Mouse (Mus musculus): ENCODE measurements around the gene Hipk4. TPM values are rescaled to one million over a fixed set of nuclear protein-coding genes. Genes with fewer than 3 reads are reported as not detected.

Gene Hipk4
- polyA plus RNA-seq, 1 experiment from 2014 or later: 0.10 TPM

DNA sequence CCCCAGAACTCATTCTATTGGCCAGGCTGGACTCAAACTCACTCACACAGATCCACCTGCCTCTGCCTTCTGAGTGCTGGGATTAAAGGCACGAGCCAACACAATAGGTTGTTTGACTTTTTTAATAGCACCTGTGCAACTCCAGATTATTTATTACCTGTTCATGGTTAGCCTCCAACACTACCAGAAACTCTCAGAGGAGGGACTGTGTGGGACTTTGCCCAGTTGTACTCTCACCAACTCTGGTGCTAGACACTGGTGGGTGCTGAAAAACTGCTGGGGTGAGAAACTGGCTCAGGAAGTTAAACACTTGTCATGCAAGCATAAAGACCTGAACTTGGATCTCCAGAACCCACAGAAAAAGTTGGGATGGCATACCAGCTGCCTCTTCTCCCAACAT, 43.3 kb upstream of the Hipk4 start:
- 46% methylated on average over 1 of the region's 1 CpGs for WGBS

DNA sequence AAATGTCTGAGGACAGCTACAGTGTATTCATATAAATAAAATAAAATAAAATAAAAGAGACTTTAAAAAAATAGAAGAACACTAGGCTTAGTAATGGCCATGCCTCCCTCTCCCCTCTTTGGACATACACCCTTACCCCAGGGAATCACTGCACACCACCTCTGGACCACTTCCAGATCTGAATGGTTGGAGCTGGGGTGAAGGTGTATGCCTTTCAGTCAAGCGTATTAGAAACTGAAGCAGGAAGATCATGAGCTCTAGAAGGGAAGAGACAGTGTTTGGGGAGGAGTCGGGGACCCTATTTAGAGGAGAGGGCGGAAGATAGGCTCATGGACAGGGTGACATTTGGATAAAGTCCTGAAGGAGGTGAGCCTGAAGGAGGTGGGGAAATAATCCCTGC, 42.6 kb upstream of the Hipk4 start:
- H3K4me1 ChIP-seq (replicated peaks; ENCODE audit: control insufficient read depth, insufficient read depth, low read length): peaks cover 10% of the 10 kb centered on the region; the same call in 1 of the 2 replicates
- 35% methylated on average over 3 of the region's 3 CpGs for WGBS
- H3K27me3 ChIP-seq (replicated peaks; ENCODE audit: control insufficient read depth, insufficient read depth, low read length): no peaks in the 10 kb centered on the region
- no peak for TF ChIP-seq CTCF (IDR thresholded peaks at IDR 0.05; ENCODE audit: low read depth)
- peak overlapping the region; percentile 83 for H3K27ac ChIP-seq (ENCODE audit: low read depth, low read length)
- peak overlapping the region; percentile 66 for H3K4me2 ChIP-seq (replicated peaks; ENCODE audit: low read depth)
- H3K9me3 ChIP-seq (ENCODE audit: control insufficient read depth): no peaks in the 10 kb centered on the region
- peak overlapping the region; percentile 45; the same call in 1 of the 2 replicates for H3K9ac ChIP-seq (ENCODE audit: low read depth, low read length)
- peaks cover 27% of the 10 kb centered on the region for H3K36me3 ChIP-seq (ENCODE audit: control insufficient read depth, insufficient read depth)
- ATAC-seq: no peak
- H3K4me3 ChIP-seq (ENCODE audit: low read depth, low read length): peak overlapping the region; percentile 39

More for the DNA sequence above, 43.3 kb upstream of the Hipk4 start:
- H3K4me1 ChIP-seq (replicated peaks; ENCODE audit: control insufficient read depth, insufficient read depth, low read length): peaks cover 10% of the 10 kb centered on the region; the same call in 1 of the 2 replicates
- no peaks in the 10 kb centered on the region for H3K27me3 ChIP-seq (replicated peaks; ENCODE audit: control insufficient read depth, insufficient read depth, low read length)
- ATAC-seq: no peak
- peak overlapping the region; percentile 66 for H3K4me2 ChIP-seq (replicated peaks; ENCODE audit: low read depth)
- H3K4me3 ChIP-seq (ENCODE audit: low read depth, low read length): 0 out of 2 replicates have a peak overlapping the region, but pooled peaks have one; percentile 39
- peaks cover 27% of the 10 kb centered on the region for H3K36me3 ChIP-seq (ENCODE audit: control insufficient read depth, insufficient read depth)
- no peaks in the 10 kb centered on the region for H3K9me3 ChIP-seq (ENCODE audit: control insufficient read depth)
- no peak for TF ChIP-seq CTCF (IDR thresholded peaks at IDR 0.05; ENCODE audit: low read depth)
- peak overlapping the region; percentile 83 for H3K27ac ChIP-seq (ENCODE audit: low read depth, low read length)
- H3K9ac ChIP-seq (ENCODE audit: low read depth, low read length): no peak overlapping the region

DNA sequence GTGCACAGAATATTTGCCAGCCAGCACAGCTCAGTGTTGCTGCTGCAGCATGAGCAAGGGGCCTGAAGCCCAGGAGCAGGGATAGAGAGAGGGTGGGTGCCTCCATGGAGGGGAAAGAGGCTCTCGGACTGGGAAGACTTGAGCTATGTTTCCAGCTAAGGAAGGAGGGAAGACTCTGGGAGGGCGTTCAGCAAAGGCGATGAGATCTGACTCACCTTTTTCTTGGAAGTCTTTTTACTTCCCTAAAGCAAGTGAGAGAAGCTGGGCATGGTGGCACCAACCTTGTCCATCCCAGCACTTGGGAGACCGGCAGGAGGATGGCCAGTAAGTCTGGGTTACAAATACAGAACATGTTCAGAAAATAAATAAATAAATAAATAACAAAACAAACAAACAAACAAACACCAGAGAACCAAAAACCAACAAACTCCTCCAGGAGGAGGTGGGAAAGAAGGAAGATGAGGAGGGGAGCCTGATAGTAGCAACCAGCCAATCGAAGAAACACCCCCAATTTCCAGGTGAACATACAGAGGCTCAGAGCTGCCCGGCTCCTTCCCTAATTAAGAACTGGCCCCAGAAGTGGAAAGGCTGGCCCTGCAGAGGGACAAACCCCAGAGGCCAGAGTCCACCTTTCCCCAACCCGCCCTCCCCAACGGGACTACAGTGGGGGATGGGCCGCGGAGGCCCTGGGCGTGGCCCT, 42.0 kb upstream of the Hipk4 start:
- peak overlapping the region; percentile 45 for H3K9ac ChIP-seq (ENCODE audit: low read depth, low read length)
- H3K4me2 ChIP-seq (replicated peaks; ENCODE audit: low read depth): peak overlapping the region; percentile 66
- peak; percentile 21; the same call in 1 of the 2 replicates for ATAC-seq
- TF ChIP-seq CTCF (IDR thresholded peaks at IDR 0.05; ENCODE audit: low read depth): no peak
- H3K36me3 ChIP-seq (ENCODE audit: control insufficient read depth, insufficient read depth): peaks cover 22% of the 10 kb centered on the region
- H3K4me3 ChIP-seq (ENCODE audit: low read depth, low read length): peak overlapping the region; percentile 39
- H3K27me3 ChIP-seq (replicated peaks; ENCODE audit: control insufficient read depth, insufficient read depth, low read length): no peaks in the 10 kb centered on the region
- WGBS: 3% methylated on average over 10 of the region's 11 CpGs
- no peaks in the 10 kb centered on the region for H3K9me3 ChIP-seq (ENCODE audit: control insufficient read depth)
- H3K27ac ChIP-seq (ENCODE audit: low read depth, low read length): peak overlapping the region; percentile 83
- 0 out of 2 replicates have a peak, but pooled peaks cover 6% of the 10 kb centered on the region for H3K4me1 ChIP-seq (replicated peaks; ENCODE audit: control insufficient read depth, insufficient read depth, low read length)

DNA sequence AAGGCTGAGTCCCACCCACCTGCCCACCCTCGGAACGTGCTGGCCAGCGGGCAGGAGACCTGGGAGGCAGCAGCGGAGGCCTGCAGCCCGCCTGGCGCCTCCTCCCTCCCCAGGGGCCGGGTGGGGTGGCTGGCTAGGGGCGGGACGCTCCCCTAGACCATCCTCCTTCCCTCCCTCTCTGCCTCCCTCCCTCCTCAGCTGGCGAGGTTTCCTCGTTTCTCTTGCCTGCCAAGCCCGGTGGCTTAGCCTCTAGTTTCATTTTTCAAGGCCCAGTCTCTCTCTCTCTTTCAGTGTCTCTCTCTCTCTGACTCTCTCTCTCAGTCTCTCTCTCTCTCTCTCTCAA, 41.5 kb upstream of the Hipk4 start:
- H3K9me3 ChIP-seq (ENCODE audit: control insufficient read depth): no peaks in the 10 kb centered on the region
- no peak for TF ChIP-seq CTCF (IDR thresholded peaks at IDR 0.05; ENCODE audit: low read depth)
- peak; percentile 97 for ATAC-seq
- no peaks in the 10 kb centered on the region for H3K27me3 ChIP-seq (replicated peaks; ENCODE audit: control insufficient read depth, insufficient read depth, low read length)
- peak overlapping the region; percentile 45 for H3K9ac ChIP-seq (ENCODE audit: low read depth, low read length)
- 0 out of 2 replicates have a peak, but pooled peaks cover 6% of the 10 kb centered on the region for H3K4me1 ChIP-seq (replicated peaks; ENCODE audit: control insufficient read depth, insufficient read depth, low read length)
- peaks cover 18% of the 10 kb centered on the region for H3K36me3 ChIP-seq (ENCODE audit: control insufficient read depth, insufficient read depth)
- H3K27ac ChIP-seq (ENCODE audit: low read depth, low read length): peak overlapping the region; percentile 83
- peak overlapping the region; percentile 39 for H3K4me3 ChIP-seq (ENCODE audit: low read depth, low read length)
- 0% methylated on average over 9 of the region's 12 CpGs for WGBS
- peak overlapping the region; percentile 66 for H3K4me2 ChIP-seq (replicated peaks; ENCODE audit: low read depth)

DNA sequence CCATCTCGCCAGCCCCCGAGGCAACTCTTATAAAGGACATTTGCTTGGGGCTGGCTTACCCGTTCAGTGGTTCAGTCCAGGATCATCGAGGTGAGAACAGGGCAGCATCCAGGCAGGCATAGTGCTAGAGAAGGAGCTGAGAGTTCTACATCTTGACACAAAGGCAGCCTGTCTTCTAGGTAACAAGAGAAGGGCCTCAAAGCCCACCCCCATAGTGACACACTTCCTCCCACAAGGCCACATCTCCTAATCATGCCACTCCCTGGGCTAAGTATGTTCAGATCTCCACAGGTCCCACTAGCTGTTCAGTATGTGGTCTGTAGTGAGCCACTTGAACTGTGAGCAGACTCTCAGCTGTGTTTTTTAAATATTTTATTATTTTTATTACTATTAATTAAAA, 39.2 kb upstream of the Hipk4 start:
- no peaks in the 10 kb centered on the region for H3K27me3 ChIP-seq (replicated peaks; ENCODE audit: control insufficient read depth, insufficient read depth, low read length)
- H3K4me2 ChIP-seq (replicated peaks; ENCODE audit: low read depth): no peak overlapping the region
- no peak for ATAC-seq
- 92% methylated on average over 4 of the region's 4 CpGs for WGBS
- peaks cover under 1% of the 10 kb centered on the region; the same call in 1 of the 2 replicates for H3K36me3 ChIP-seq (ENCODE audit: control insufficient read depth, insufficient read depth)
- no peak overlapping the region for H3K27ac ChIP-seq (ENCODE audit: low read depth, low read length)
- H3K4me3 ChIP-seq (ENCODE audit: low read depth, low read length): no peak overlapping the region
- 0 out of 2 replicates have a peak, but pooled peaks cover 6% of the 10 kb centered on the region for H3K4me1 ChIP-seq (replicated peaks; ENCODE audit: control insufficient read depth, insufficient read depth, low read length)
- TF ChIP-seq CTCF (IDR thresholded peaks at IDR 0.05; ENCODE audit: low read depth): no peak
- H3K9me3 ChIP-seq (ENCODE audit: control insufficient read depth): no peaks in the 10 kb centered on the region
- H3K9ac ChIP-seq (ENCODE audit: low read depth, low read length): no peak overlapping the region

DNA sequence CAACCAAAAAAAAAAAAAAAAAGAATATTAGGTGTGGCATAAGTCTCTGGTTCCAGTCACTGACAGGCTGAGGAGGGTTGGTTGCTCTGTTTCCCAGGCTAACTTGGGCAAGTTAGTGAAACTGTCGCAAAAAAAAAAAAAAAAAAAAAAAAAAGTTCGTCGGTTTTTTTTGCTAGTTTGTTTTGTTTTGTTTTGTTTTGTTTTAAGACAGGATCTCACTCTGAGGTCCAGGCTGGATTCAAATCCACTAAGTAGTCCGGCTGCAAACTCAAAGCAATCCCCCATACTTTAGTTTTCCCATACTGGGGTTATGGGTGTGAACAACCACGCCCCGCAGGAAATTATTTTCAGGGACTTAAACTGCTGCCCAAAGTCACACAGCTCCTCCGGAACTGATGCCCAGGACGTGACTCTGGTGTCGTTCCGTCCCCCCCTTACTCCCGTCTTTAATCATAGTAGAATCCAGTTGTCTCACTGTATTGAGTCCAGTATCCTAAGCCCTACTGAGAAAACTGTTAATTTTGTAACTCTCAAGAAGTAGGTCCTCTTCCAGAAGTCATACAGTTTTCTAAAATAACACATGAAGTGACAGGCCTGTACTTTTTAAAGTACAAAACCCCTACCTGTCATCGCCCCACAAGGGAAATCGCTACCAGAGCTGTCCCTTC, 36.8 kb upstream of the Hipk4 start:
- Histone ChIP-seq H3K36me3 (ENCODE audit: control insufficient read depth, insufficient read depth) (peaks cover 12% of the 10 kb centered on the region), H3K4me2 (replicated peaks; ENCODE audit: low read depth) (peak overlapping the region; percentile 83), H3K27ac (ENCODE audit: low read depth, low read length) (peak overlapping the region; percentile 98), H3K27me3 (replicated peaks; ENCODE audit: control insufficient read depth, insufficient read depth, low read length) (no peaks in the 10 kb centered on the region), H3K4me1 (replicated peaks; ENCODE audit: control insufficient read depth, insufficient read depth, low read length) (no peaks in the 10 kb centered on the region), H3K4me3 (ENCODE audit: low read depth, low read length) (peak overlapping the region; percentile 88), H3K9me3 (ENCODE audit: control insufficient read depth) (no peaks in the 10 kb centered on the region), H3K9ac (ENCODE audit: low read depth, low read length) (peak overlapping the region; percentile 50; the same call in 1 of the 2 replicates)
- no peak for TF ChIP-seq CTCF (IDR thresholded peaks at IDR 0.05; ENCODE audit: low read depth)
- ATAC-seq: no peak
- under 1% methylated on average over 13 of the region's 13 CpGs for WGBS

Data from intestine, postnatal 0 days (tissue).